Mouse (Mus musculus): ENCODE measurements around the gene Camk2b. TPM values are rescaled to one million over a fixed set of nuclear protein-coding genes. Genes with fewer than 3 reads are reported as not detected.
"Not testable (repeated sequence)": the region's sequence is repeated elsewhere in the genome, so short reads cannot be mapped to it uniquely, and the experiment has no call there.

Camk2b gene
- polyA plus RNA-seq, 1 experiment, result 13.8 TPM

GRCm38 (mm10) chr11:5945096-5945495 lies 121.1 kb downstream of the Camk2b start:
- Histone ChIP-seq H3K4me1 (ENCODE audit: control insufficient read depth, insufficient read depth, low read length) (no peaks in the 10 kb centered on the region), H3K4me3 (replicated peaks; ENCODE audit: extremely low read depth, low read depth, low read length) (no peak overlapping the region)
- WGBS, result 43% methylated on average over 2 of the region's 2 CpGs
- DNase-seq, result no peak
- TF ChIP-seq POLR2A (IDR thresholded peaks at IDR 0.05; ENCODE audit: borderline replicate concordance, extremely low read depth, low read depth, low read length) (no peak), CTCF (IDR thresholded peaks at IDR 0.05; ENCODE audit: insufficient read depth, low read length) (no peak)

GRCm38 (mm10) chr11:5942966-5943365 lies 123.2 kb downstream of the Camk2b start:
- TF ChIP-seq CTCF (IDR thresholded peaks at IDR 0.05; ENCODE audit: insufficient read depth, low read length), result no peak
- no peak for TF ChIP-seq POLR2A (IDR thresholded peaks at IDR 0.05; ENCODE audit: borderline replicate concordance, extremely low read depth, low read depth, low read length)
- DNase-seq, result no peak
- Histone ChIP-seq H3K4me3 (replicated peaks; ENCODE audit: extremely low read depth, low read depth, low read length) (no peak overlapping the region), H3K4me1 (ENCODE audit: control insufficient read depth, insufficient read depth, low read length) (no peaks in the 10 kb centered on the region)
- WGBS, result 84% methylated on average over 6 of the region's 6 CpGs

DNA sequence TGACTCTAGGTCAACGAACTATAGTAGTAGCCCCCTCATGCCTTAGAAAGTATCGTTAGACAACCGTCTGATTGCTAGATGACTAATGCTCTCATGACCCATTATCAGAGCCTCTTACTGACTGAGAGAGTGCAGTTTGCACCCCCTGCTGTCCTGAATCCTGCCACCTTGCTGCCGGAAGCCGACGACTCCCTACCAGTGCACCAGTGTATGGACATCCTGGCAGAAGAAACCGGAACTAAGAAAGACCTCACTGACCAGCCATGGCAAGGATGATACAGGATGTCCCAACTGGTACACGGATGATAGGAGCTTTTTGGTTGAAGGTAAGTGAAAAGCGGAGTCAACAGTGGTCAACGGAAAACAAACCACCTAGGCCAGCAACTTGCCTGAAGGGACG lies 131.6 kb downstream of the Camk2b start:
- 93% methylated on average over 11 of the region's 11 CpGs for WGBS
- not testable (repeated sequence) for H3K4me1 ChIP-seq (ENCODE audit: control insufficient read depth, insufficient read depth, low read length); DNase-seq

DNA sequence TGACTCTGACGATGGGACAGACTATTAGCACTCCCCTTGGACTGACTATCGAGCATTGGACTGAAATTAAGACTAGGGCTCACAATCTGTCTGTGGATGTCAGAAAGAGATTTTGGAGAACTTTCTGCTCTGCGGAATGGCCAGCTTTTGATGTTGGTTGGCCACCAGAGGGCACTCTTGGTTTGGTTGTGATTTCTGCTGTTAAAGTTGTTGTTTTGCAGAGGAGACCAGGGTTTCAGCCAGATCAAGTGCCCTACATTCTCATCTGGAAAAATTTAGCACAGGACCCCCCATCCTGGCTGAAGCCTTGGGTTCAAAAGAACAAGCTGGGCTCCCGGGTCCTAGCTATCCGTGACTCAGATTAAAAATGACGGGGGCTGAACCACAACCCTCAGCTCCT lies 134.2 kb downstream of the Camk2b start:
- not testable (repeated sequence) for DNase-seq; H3K4me3 ChIP-seq (replicated peaks; ENCODE audit: extremely low read depth, low read depth, low read length); H3K4me1 ChIP-seq (ENCODE audit: control insufficient read depth, insufficient read depth, low read length)
- 88% methylated on average over 6 of the region's 6 CpGs for WGBS

More for the DNA sequence above, 131.6 kb downstream of the Camk2b start:
- H3K4me3 ChIP-seq (replicated peaks; ENCODE audit: extremely low read depth, low read depth, low read length), result not testable (repeated sequence)

- 82% methylated on average over 1 of the region's 1 CpGs for WGBS
Observed at GRCm38 (mm10) chr11:5930578-5930977, 135.6 kb downstream of the Camk2b start.

GRCm38 (mm10) chr11:5926696-5927220 lies 139.4 kb downstream of the Camk2b start:
- no peak for DNase-seq
- Histone ChIP-seq H3K4me1 (ENCODE audit: control insufficient read depth, insufficient read depth, low read length) (no peaks in the 10 kb centered on the region), H3K4me3 (replicated peaks; ENCODE audit: extremely low read depth, low read depth, low read length) (no peak overlapping the region)
- WGBS, result 63% methylated on average over 3 of the region's 3 CpGs
- TF ChIP-seq POLR2A (IDR thresholded peaks at IDR 0.05; ENCODE audit: borderline replicate concordance, extremely low read depth, low read depth, low read length) (no peak), CTCF (IDR thresholded peaks at IDR 0.05; ENCODE audit: insufficient read depth, low read length) (no peak)

More at GRCm38 (mm10) chr11:5930578-5930977, 135.6 kb downstream of the Camk2b start:
- DNase-seq, result no peak
- Histone ChIP-seq H3K4me3 (replicated peaks; ENCODE audit: extremely low read depth, low read depth, low read length) (no peak overlapping the region), H3K4me1 (ENCODE audit: control insufficient read depth, insufficient read depth, low read length) (no peaks in the 10 kb centered on the region)
- TF ChIP-seq POLR2A (IDR thresholded peaks at IDR 0.05; ENCODE audit: borderline replicate concordance, extremely low read depth, low read depth, low read length) (no peak), CTCF (IDR thresholded peaks at IDR 0.05; ENCODE audit: insufficient read depth, low read length) (no peak)

DNA sequence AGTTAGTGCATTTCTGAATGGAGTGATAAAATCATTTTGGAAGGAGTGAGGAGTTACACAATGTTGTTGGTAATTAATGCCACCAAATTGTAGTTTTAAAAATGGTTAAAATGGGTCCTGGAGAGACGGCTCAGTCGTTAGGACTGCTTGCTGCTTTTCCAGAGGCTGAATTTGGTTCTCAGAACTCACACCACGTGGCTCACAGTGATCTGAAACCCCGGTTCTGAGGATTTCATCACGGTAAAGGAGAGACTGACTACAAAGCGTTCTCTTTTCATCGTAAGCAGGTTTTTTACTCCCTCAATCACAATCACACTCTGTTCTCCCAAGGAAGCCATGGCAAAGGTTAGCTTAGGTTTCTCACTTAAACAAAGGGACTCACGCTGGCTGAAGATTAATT lies 141.5 kb downstream of the Camk2b start:
- Histone ChIP-seq H3K4me3 (replicated peaks; ENCODE audit: extremely low read depth, low read depth, low read length) (no peak overlapping the region), H3K4me1 (ENCODE audit: control insufficient read depth, insufficient read depth, low read length) (no peaks in the 10 kb centered on the region)
- no peak for TF ChIP-seq POLR2A (IDR thresholded peaks at IDR 0.05; ENCODE audit: borderline replicate concordance, extremely low read depth, low read depth, low read length)
- TF ChIP-seq CTCF (IDR thresholded peaks at IDR 0.05; ENCODE audit: insufficient read depth, low read length), result no peak
- DNase-seq, result no peak
- 55% methylated on average over 8 of the region's 8 CpGs for WGBS

DNA sequence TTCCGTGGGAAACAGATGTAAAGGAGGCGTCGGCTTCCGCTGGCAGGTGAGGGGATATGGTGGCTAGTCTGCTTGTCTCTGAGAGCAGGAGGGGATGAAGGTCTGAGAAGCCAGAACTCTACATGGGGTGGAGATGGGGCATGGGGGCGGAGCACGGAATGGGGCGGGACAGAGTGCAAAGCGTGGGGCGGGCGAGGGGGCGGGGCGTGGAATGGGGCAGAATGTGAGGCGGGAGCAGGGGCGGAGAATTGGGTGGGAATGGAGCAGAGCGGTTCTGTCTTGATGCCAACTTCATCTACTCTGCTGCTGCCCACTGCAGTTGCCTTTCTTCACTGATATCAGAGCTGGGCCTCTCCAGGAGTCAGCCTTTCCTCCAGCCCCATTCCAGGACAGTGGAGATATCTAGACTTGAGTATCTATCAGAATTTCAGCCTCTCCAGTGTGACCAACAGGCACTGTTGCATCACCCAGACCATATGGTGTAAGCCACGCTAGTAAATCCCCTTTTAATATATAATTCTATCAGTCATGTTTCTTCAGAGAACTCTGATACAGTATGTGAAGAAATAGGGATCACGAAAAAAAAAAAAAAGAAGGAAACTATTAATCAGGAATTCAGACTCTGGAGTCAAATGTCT lies 145.7 kb downstream of the Camk2b start:
- WGBS, result 47% methylated on average over 17 of the region's 17 CpGs
- no peaks in the 10 kb centered on the region for H3K4me1 ChIP-seq (ENCODE audit: control insufficient read depth, insufficient read depth, low read length)
- no peak overlapping the region for H3K4me3 ChIP-seq (replicated peaks; ENCODE audit: extremely low read depth, low read depth, low read length)
- DNase-seq, result no peak
- TF ChIP-seq POLR2A (IDR thresholded peaks at IDR 0.05; ENCODE audit: borderline replicate concordance, extremely low read depth, low read depth, low read length) (no peak), CTCF (IDR thresholded peaks at IDR 0.05; ENCODE audit: insufficient read depth, low read length) (no peak)

Other genes starting within 250 kb of the Camk2b start
- gene Polm, start 228.3 kb downstream of the Camk2b start, polyA plus RNA-seq (2012; rRNA removed), result 28.1 and 34.2 TPM in 2 replicates
- gene Aebp1, start 204.4 kb downstream of the Camk2b start, polyA plus RNA-seq (2012; rRNA removed), result 79.4 and 84.8 TPM in 2 replicates
- 80.3 and 102 TPM in 2 replicates for gene Pold2, start 188.1 kb downstream of the Camk2b start, polyA plus RNA-seq (2012; rRNA removed)
- 185 and 203 TPM in 2 replicates for gene Myl7, start 167.6 kb downstream of the Camk2b start, polyA plus RNA-seq (2012; rRNA removed)
- gene Gck, start 116.3 kb downstream of the Camk2b start, polyA plus RNA-seq (2012; rRNA removed), result 0.98 and 1.3 TPM in 2 replicates
- gene Ykt6, start 110.7 kb downstream of the Camk2b start, polyA plus RNA-seq (2012; rRNA removed), result 42.8 and 70.1 TPM in 2 replicates
- gene A730071L15Rik, start 133.7 kb upstream of the Camk2b start, polyA plus RNA-seq (2012; rRNA removed), result 0.11 TPM in 1 of 2 replicates, not detected in the other
- gene Nudcd3, start 134.1 kb upstream of the Camk2b start, polyA plus RNA-seq (2012; rRNA removed), result 29.4 and 52.9 TPM in 2 replicates
- 0.09 and 0.34 TPM in 2 replicates for gene Npc1l1, start 163.8 kb upstream of the Camk2b start, polyA plus RNA-seq (2012; rRNA removed)
- 20.1 and 25.2 TPM in 2 replicates for gene Ddx56, start 201.4 kb upstream of the Camk2b start, polyA plus RNA-seq (2012; rRNA removed)
- gene Tmed4, start 208.5 kb upstream of the Camk2b start, polyA plus RNA-seq (2012; rRNA removed), result 87.0 and 111 TPM in 2 replicates
- 129 and 181 TPM in 2 replicates for gene Ogdh, start 225.3 kb upstream of the Camk2b start, polyA plus RNA-seq (2012; rRNA removed)

Data from lung, adult 2 months (tissue).